Comparison of ENCODE assay signal across 32 mouse cellular contexts in the genomic region with DNA sequence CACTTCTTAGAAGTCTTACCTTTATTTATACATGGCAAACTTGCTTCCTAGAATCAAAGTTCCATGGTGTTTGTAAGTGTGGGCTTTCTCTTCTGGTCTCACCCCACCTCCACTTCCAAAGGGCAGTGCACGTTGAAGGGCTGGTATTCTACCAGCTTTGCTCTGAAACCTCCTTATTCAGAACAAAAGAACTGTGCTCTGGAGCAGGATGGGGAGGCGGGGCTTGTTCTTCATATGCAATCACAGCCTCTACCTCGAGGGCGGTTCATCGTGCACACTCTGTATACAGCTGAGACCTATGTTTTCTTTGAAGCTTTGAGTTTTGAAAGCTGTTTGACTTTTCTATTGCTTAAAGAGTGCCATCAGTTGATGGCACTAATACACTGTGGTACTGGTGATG.
DNase-seq lines count a peak whose midpoint lies in the region; ATAC-seq and TF ChIP-seq lines count a peak whose summit lies in the region.
"Had no signal": no experiment of that assay in that cellular context is flagged by ENCODE, and none has a peak within 500 bp of the region (broad histone marks: within the 10 kb centered on the region; RNA-seq: fewer than 3 reads in every experiment).

No protein-coding gene starts in this region.

- H3K27me3 ChIP-seq in hindbrain, embryonic 11.5 days (ENCODE audit: control insufficient read depth, insufficient read depth, low read length) = no peaks in the 10 kb centered on the region
- H3K27me3 ChIP-seq in hindbrain, embryonic 14.5 days (ENCODE audit: control insufficient read depth, insufficient read depth, low read length) = no peaks in the 10 kb centered on the region
- H3K27me3 ChIP-seq in stomach, postnatal 0 days (ENCODE audit: control insufficient read depth, insufficient read depth, low read length) = no peaks in the 10 kb centered on the region
- H3K27me3 ChIP-seq: heart, embryonic 12.5 days; liver, embryonic 15.5 days; megakaryocyte, embryonic 14.5 days; neural tube, embryonic 15.5 days; Patski; stomach, embryonic 15.5 days had no signal

- no peaks in the 10 kb centered on the region for H3K4me1 ChIP-seq in hindbrain, embryonic 11.5 days (replicated peaks; ENCODE audit: control insufficient read depth, insufficient read depth, low read length)
- H3K4me1 ChIP-seq in hindbrain, embryonic 14.5 days (replicated peaks; ENCODE audit: control insufficient read depth, insufficient read depth, low read length) = no peaks in the 10 kb centered on the region
- H3K4me1 ChIP-seq in stomach, postnatal 0 days (replicated peaks; ENCODE audit: control insufficient read depth, insufficient read depth) = no peaks in the 10 kb centered on the region
- H3K4me1 ChIP-seq: liver, embryonic 15.5 days; megakaryocyte, embryonic 14.5 days; neural tube, embryonic 15.5 days had no signal

- no peak overlapping the region for H3K4me2 ChIP-seq in hindbrain, embryonic 11.5 days (replicated peaks; ENCODE audit: low read depth, low read length)
- no peak overlapping the region for H3K4me2 ChIP-seq in hindbrain, embryonic 14.5 days (replicated peaks)
- H3K4me2 ChIP-seq in stomach, postnatal 0 days (replicated peaks; ENCODE audit: low read depth) = no peak overlapping the region
- H3K4me2 ChIP-seq: heart, embryonic 12.5 days; liver, embryonic 15.5 days; neural tube, embryonic 15.5 days; stomach, embryonic 15.5 days had no signal

- no peaks in the 10 kb centered on the region for H3K36me3 ChIP-seq in hindbrain, embryonic 11.5 days (ENCODE audit: control insufficient read depth, insufficient read depth, low read length)
- H3K36me3 ChIP-seq in hindbrain, embryonic 14.5 days (replicated peaks; ENCODE audit: control insufficient read depth, insufficient read depth) = no peaks in the 10 kb centered on the region
- H3K36me3 ChIP-seq in stomach, postnatal 0 days (ENCODE audit: control insufficient read depth, insufficient read depth, low read length) = no peaks in the 10 kb centered on the region
- H3K36me3 ChIP-seq: G1E; heart, embryonic 12.5 days; liver, embryonic 15.5 days; neural tube, embryonic 15.5 days; stomach, embryonic 15.5 days had no signal

- H3K9ac ChIP-seq in hindbrain, embryonic 11.5 days (ENCODE audit: low read depth, low read length) = no peak overlapping the region
- H3K9ac ChIP-seq in hindbrain, embryonic 14.5 days = no peak overlapping the region
- no peak overlapping the region for H3K9ac ChIP-seq in stomach, postnatal 0 days (ENCODE audit: low read length)
- H3K9ac ChIP-seq: heart, embryonic 12.5 days; liver, embryonic 15.5 days; neural tube, embryonic 15.5 days; stomach, embryonic 15.5 days had no signal

- TF ChIP-seq CTCF in stomach, postnatal 0 days (IDR thresholded peaks at IDR 0.05; ENCODE audit: low read depth) = no peak

- no peak for TF ChIP-seq EP300 in stomach, postnatal 0 days (optimal IDR thresholded peaks at IDR 0.05)

- no peak overlapping the region for H3K4me3 ChIP-seq in hindbrain, embryonic 11.5 days (ENCODE audit: low read depth, low read length)
- no peak overlapping the region for H3K4me3 ChIP-seq in hindbrain, embryonic 14.5 days (replicated peaks; ENCODE audit: low read length)
- no peak overlapping the region for H3K4me3 ChIP-seq in stomach, postnatal 0 days (ENCODE audit: low read depth, low read length)
- H3K4me3 ChIP-seq: heart, embryonic 12.5 days; liver, embryonic 15.5 days; megakaryocyte, embryonic 14.5 days; neural tube, embryonic 15.5 days; stomach, embryonic 15.5 days had no signal

- DNase-seq in hindbrain, embryonic 11.5 days (ENCODE audit: low spot score) = no peak
- DNase-seq in hindbrain, embryonic 14.5 days (ENCODE audit: low spot score) = no peak
- peak; percentile 8 for DNase-seq in lung, postnatal 10 days
- no peak for DNase-seq in lung, postnatal 4 days
- peak; percentile 71 for DNase-seq in R1 (ENCODE audit: low read depth, low spot score)
- DNase-seq in stomach, postnatal 0 days (ENCODE audit: low spot score) = peak; percentile 53
- DNase-seq: adrenal gland, postnatal 25 days; cerebellum, adult 11-12 months; cerebellum, adult 9-11 months; gastrocnemius, postnatal 25 days; heart, adult 18-20 months; kidney, adult 8-10 months; kidney, postnatal 4 days; liver; lung, postnatal 14 days; midbrain, embryonic 14.5 days; retina, postnatal 1 day; right cerebral cortex, postnatal 14 days; thymus, adult 18-20 months; thymus, postnatal 25 days had no signal

- no peak overlapping the region for H3K27ac ChIP-seq in hindbrain, embryonic 11.5 days (ENCODE audit: low read depth, low read length)
- no peak overlapping the region for H3K27ac ChIP-seq in hindbrain, embryonic 14.5 days
- H3K27ac ChIP-seq in stomach, postnatal 0 days (replicated peaks) = no peak overlapping the region
- H3K27ac ChIP-seq: kidney, postnatal 0 days; liver, embryonic 15.5 days; neural tube, embryonic 15.5 days; stomach, embryonic 15.5 days had no signal

- WGBS in hindbrain, embryonic 11.5 days = 43% methylated on average over 5 of the region's 5 CpGs
- WGBS in hindbrain, embryonic 14.5 days = 47% methylated on average over 5 of the region's 5 CpGs
- WGBS in stomach, postnatal 0 days = 25% methylated on average over 5 of the region's 5 CpGs

- 0 out of 2 replicates have a peak, but pooled peaks have one; percentile 30 for ATAC-seq in hindbrain, embryonic 11.5 days (ENCODE audit: low FRiP score)
- ATAC-seq in hindbrain, embryonic 14.5 days (ENCODE audit: low FRiP score) = no peak
- ATAC-seq in stomach, postnatal 0 days (ENCODE audit: low FRiP score, low TSS enrichment) = peak; percentile 85; the same call in 1 of the 2 replicates
- ATAC-seq in erythroid progenitor cell, adult 5-6 weeks (replicated peaks; ENCODE audit: low FRiP score, poor library complexity, severe bottlenecking) = no peak
- ATAC-seq: CD4-positive, CD25-positive, alpha-beta regulatory T cell, adult 4 months; forebrain, embryonic 14.5 days; intestine, embryonic 16.5 days; Patski had no signal

- no peaks in the 10 kb centered on the region for H3K9me3 ChIP-seq in hindbrain, embryonic 11.5 days (ENCODE audit: control insufficient read depth, low read length)
- H3K9me3 ChIP-seq in hindbrain, embryonic 14.5 days (ENCODE audit: control insufficient read depth, low read length) = no peaks in the 10 kb centered on the region
- no peaks in the 10 kb centered on the region for H3K9me3 ChIP-seq in stomach, postnatal 0 days (ENCODE audit: control insufficient read depth, low read length)
- H3K9me3 ChIP-seq: heart, embryonic 12.5 days; liver, embryonic 15.5 days; megakaryocyte, embryonic 14.5 days; neural tube, embryonic 15.5 days; stomach, embryonic 15.5 days had no signal

Comparison
In these comparisons a context has a peak if more than half of its experiments do, and no peak if none do; other contexts are left out.
1. ATAC-seq: peak in hindbrain, embryonic 11.5 days (single experiment) and stomach, postnatal 0 days (single experiment); none in hindbrain, embryonic 14.5 days (single experiment) and erythroid progenitor cell, adult 5-6 weeks (single experiment).
2. DNase-seq: peak in lung, postnatal 10 days (single experiment), R1 (single experiment) and stomach, postnatal 0 days (single experiment); none in hindbrain, embryonic 11.5 days (single experiment), hindbrain, embryonic 14.5 days (single experiment) and lung, postnatal 4 days (0 of 2).